Mouse (Mus musculus) liver, embryonic 16.5 days (tissue): Measurements from ENCODE around the gene Camk1d. TPM values are rescaled to one million over a fixed set of nuclear protein-coding genes. Genes with fewer than 3 reads are reported as not detected.
A peak's percentile ranks its signal among the peaks of the same experiment; 100 is the strongest.
"Not testable (repeated sequence)": the region's sequence is repeated elsewhere in the genome, so short reads cannot be mapped to it uniquely, and the experiment has no call there.

Experiments used
- ATAC-seq: fragments of 200-750 bp; cut with Nextera tagmentation; 2 replicates; pipeline ENCODE4 v1.8.0; 2017; ENCODE audit warnings: low read depth, mild to moderate bottlenecking, moderate number of reproducible peaks, moderate library complexity
- H3K27ac ChIP-seq: fragments of 300-500 bp; sonication (generic); 2 replicates; pipeline ENCODE4 v1.5.1; 2014; ENCODE audit warnings: mild to moderate bottlenecking, low read length
- H3K27me3 ChIP-seq: fragments of 300-500 bp; sonication (generic); 2 replicates; pipeline ENCODE4 v1.6.1; 2014; ENCODE audit warnings: low read depth, low read length, mixed read lengths; ENCODE audit not compliant: control insufficient read depth, insufficient read depth
- H3K36me3 ChIP-seq: fragments of 300-500 bp; sonication (generic); 2 replicates; pipeline ENCODE4 v1.6.1; 2014; ENCODE audit warnings: mild to moderate bottlenecking; ENCODE audit not compliant: control insufficient read depth, insufficient read depth
- H3K4me1 ChIP-seq: fragments of 300-500 bp; sonication (generic); 2 replicates; pipeline ENCODE4 v1.6.1; 2014; ENCODE audit warnings: low read depth, low read length, mixed read lengths; ENCODE audit not compliant: control insufficient read depth
- H3K4me2 ChIP-seq: fragments of 300-500 bp; sonication (generic); 2 replicates; pipeline ENCODE4 v1.6.1; 2014; ENCODE audit warnings: low read depth, low read length, mixed read lengths
- H3K4me3 ChIP-seq: fragments of 300-500 bp; sonication (generic); 2 replicates; pipeline ENCODE4 v1.5.1; 2014; ENCODE audit warnings: low read depth, mild to moderate bottlenecking, low read length
- H3K9ac ChIP-seq: fragments of 300-500 bp; sonication (generic); 2 replicates; pipeline ENCODE4 v1.6.1; 2014; ENCODE audit warnings: low read depth, low read length
- H3K9me3 ChIP-seq: fragments of 300-500 bp; sonication (generic); replicated peaks from 2 replicates; pipeline ENCODE4 v1.6.1; 2016; ENCODE audit warnings: low read length; ENCODE audit not compliant: control insufficient read depth
- WGBS: fragments of 180-500 bp; shearing (Covaris S2); extraction: QIAGEN DNeasy Blood & Tissue Kit; methylation state at CpG from one replicate; pipeline ENCODE4 v1.1.7; 2014; ENCODE audit not compliant: insufficient replicate concordance; 5-methylcytosine and 5-hydroxymethylcytosine counted together
- polyA plus RNA-seq: library from polyadenylated mRNA; unstranded; fragments of >200 nt; fragmentation: Nextera tagmentation; extraction: Ambion mirVana; gene quantifications from 2 replicates; pipeline ENCODE4 v1.2.1, GENCODE M21; 2015

Camk1d gene
- polyA plus RNA-seq, 1 experiment from 2014 or later, result 1.3 TPM

- H3K27me3 ChIP-seq, result no peaks in the 10 kb centered on the region
- H3K27ac ChIP-seq, result no peak overlapping the region; the same call in 1 of the 2 replicates
- WGBS, result 43% methylated on average over 4 of the region's 4 CpGs
- no peak overlapping the region for H3K4me3 ChIP-seq
- no peaks in the 10 kb centered on the region; the same call in 1 of the 2 replicates for H3K4me1 ChIP-seq
- ATAC-seq, result peak; percentile 80
- no peak overlapping the region for H3K9ac ChIP-seq
- no peaks in the 10 kb centered on the region for H3K36me3 ChIP-seq
- no peaks in the 10 kb centered on the region for H3K9me3 ChIP-seq
- H3K4me2 ChIP-seq, result no peak overlapping the region
Observed at GRCm38 (mm10) chr2:5563685-5564084, 150.6 kb downstream of the Camk1d start.

- 69% methylated on average over 3 of the region's 3 CpGs for WGBS
- Histone ChIP-seq H3K9me3 (no peaks in the 10 kb centered on the region), H3K27ac (no peak overlapping the region), H3K4me1 (no peaks in the 10 kb centered on the region; the same call in 1 of the 2 replicates), H3K36me3 (no peaks in the 10 kb centered on the region), H3K4me2 (no peak overlapping the region), H3K27me3 (no peaks in the 10 kb centered on the region), H3K4me3 (no peak overlapping the region), H3K9ac (no peak overlapping the region)
- ATAC-seq, result no peak
Observed at GRCm38 (mm10) chr2:5561446-5561845, 152.9 kb downstream of the Camk1d start.

GRCm38 (mm10) chr2:5553264-5553663, 161.1 kb downstream of the Camk1d start:
- H3K4me2 ChIP-seq, result no peak overlapping the region
- no peaks in the 10 kb centered on the region; the same call in 1 of the 2 replicates for H3K4me1 ChIP-seq
- no peaks in the 10 kb centered on the region for H3K9me3 ChIP-seq
- H3K27ac ChIP-seq, result no peak overlapping the region
- ATAC-seq, result no peak
- no peak overlapping the region for H3K9ac ChIP-seq
- no peak overlapping the region for H3K4me3 ChIP-seq
- H3K27me3 ChIP-seq, result no peaks in the 10 kb centered on the region
- no peaks in the 10 kb centered on the region for H3K36me3 ChIP-seq
- WGBS, result 72% methylated on average over 3 of the region's 3 CpGs

GRCm38 (mm10) chr2:5551758-5552255, 162.5 kb downstream of the Camk1d start:
- no peak overlapping the region for H3K9ac ChIP-seq
- H3K27ac ChIP-seq, result no peak overlapping the region
- no peak overlapping the region for H3K4me2 ChIP-seq
- H3K4me3 ChIP-seq, result no peak overlapping the region
- 64% methylated on average over 5 of the region's 5 CpGs for WGBS
- H3K4me1 ChIP-seq, result no peaks in the 10 kb centered on the region; the same call in 1 of the 2 replicates
- no peaks in the 10 kb centered on the region for H3K27me3 ChIP-seq
- no peaks in the 10 kb centered on the region for H3K9me3 ChIP-seq
- no peak for ATAC-seq
- no peaks in the 10 kb centered on the region for H3K36me3 ChIP-seq

- WGBS, result 58% methylated on average over 2 of the region's 2 CpGs
- no peaks in the 10 kb centered on the region for H3K27me3 ChIP-seq
- H3K36me3 ChIP-seq, result no peaks in the 10 kb centered on the region
- H3K4me1 ChIP-seq, result no peaks in the 10 kb centered on the region; the same call in 1 of the 2 replicates
- peak; percentile 81 for ATAC-seq
- no peaks in the 10 kb centered on the region for H3K9me3 ChIP-seq
- no peak overlapping the region for H3K9ac ChIP-seq
- no peak overlapping the region for H3K4me3 ChIP-seq
- no peak overlapping the region for H3K4me2 ChIP-seq
- no peak overlapping the region for H3K27ac ChIP-seq
Observed at GRCm38 (mm10) chr2:5549334-5549733, 165.0 kb downstream of the Camk1d start.

GRCm38 (mm10) chr2:5548872-5549271, 165.4 kb downstream of the Camk1d start:
- Histone ChIP-seq H3K9ac (no peak overlapping the region), H3K36me3 (no peaks in the 10 kb centered on the region), H3K4me2 (no peak overlapping the region), H3K27ac (no peak overlapping the region), H3K9me3 (no peaks in the 10 kb centered on the region), H3K27me3 (no peaks in the 10 kb centered on the region), H3K4me1 (no peaks in the 10 kb centered on the region; the same call in 1 of the 2 replicates), H3K4me3 (no peak overlapping the region)
- WGBS, result 72% methylated on average over 4 of the region's 4 CpGs
- ATAC-seq, result no peak

GRCm38 (mm10) chr2:5540870-5541269, 173.4 kb downstream of the Camk1d start:
- WGBS, result 60% methylated on average over 3 of the region's 3 CpGs
- no peak for ATAC-seq
- no peaks in the 10 kb centered on the region for H3K27me3 ChIP-seq

GRCm38 (mm10) chr2:5539894-5540293, 174.4 kb downstream of the Camk1d start:
- H3K27me3 ChIP-seq, H3K4me3 ChIP-seq, H3K27ac ChIP-seq, H3K9me3 ChIP-seq, H3K4me1 ChIP-seq, H3K4me2 ChIP-seq, H3K36me3 ChIP-seq, ATAC-seq, H3K9ac ChIP-seq: not testable (repeated sequence)
- WGBS, result 56% methylated on average over 3 of the region's 3 CpGs

More at GRCm38 (mm10) chr2:5540870-5541269, 173.4 kb downstream of the Camk1d start:
- H3K4me3 ChIP-seq, result no peak overlapping the region
- no peaks in the 10 kb centered on the region for H3K9me3 ChIP-seq
- H3K27ac ChIP-seq, result no peak overlapping the region
- H3K4me1 ChIP-seq, result no peaks in the 10 kb centered on the region; the same call in 1 of the 2 replicates
- H3K4me2 ChIP-seq, result no peak overlapping the region
- no peaks in the 10 kb centered on the region for H3K36me3 ChIP-seq
- no peak overlapping the region for H3K9ac ChIP-seq

GRCm38 (mm10) chr2:5533868-5534267, 180.4 kb downstream of the Camk1d start:
- ATAC-seq, result no peak
- Histone ChIP-seq H3K27ac (no peak overlapping the region), H3K4me3 (no peak overlapping the region), H3K9ac (no peak overlapping the region), H3K36me3 (no peaks in the 10 kb centered on the region), H3K4me1 (no peaks in the 10 kb centered on the region), H3K9me3 (no peaks in the 10 kb centered on the region), H3K27me3 (no peaks in the 10 kb centered on the region), H3K4me2 (no peak overlapping the region)
- WGBS, result 44% methylated on average over 2 of the region's 2 CpGs
